Mouse (Mus musculus): Measurements from ENCODE around the gene St3gal2.
"Not testable (repeated sequence)": the region's sequence is repeated elsewhere in the genome, so short reads cannot be mapped to it uniquely, and the experiment has no call there.

St3gal2 gene

GRCm38 (mm10) chr8:110919341-110920031 lies at the start of gene St3gal2:
TSS of gene St3gal2 (plus strand) at chr8:110919922.
- peak; percentile 92 to 94 for DNase-seq

GRCm38 (mm10) chr8:110870501-110870900 lies 49.2 kb upstream of the St3gal2 start:
- no peak for DNase-seq

DNA sequence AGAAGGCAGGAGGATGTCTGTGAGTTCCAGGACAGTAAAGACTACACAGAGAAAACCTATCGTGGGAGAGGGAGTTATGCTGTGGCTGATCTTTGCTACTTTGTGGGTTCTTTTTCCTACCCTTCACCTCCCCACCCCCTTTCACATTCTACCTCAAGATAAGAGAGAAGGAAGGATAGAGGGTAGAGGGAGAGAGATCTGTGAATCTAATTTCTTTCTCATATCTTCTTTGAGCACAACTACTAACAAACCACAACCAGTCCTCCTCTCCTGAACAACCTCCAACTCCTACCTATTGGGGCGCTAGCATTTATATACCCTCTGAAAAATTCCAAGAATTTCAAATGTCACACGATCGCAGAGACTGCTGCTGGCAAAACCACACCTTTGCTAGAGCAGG lies 41.9 kb upstream of the St3gal2 start:
- DNase-seq, result no peak

GRCm38 (mm10) chr8:110881741-110882310 lies 37.9 kb upstream of the St3gal2 start:
- DNase-seq, result no peak

DNA sequence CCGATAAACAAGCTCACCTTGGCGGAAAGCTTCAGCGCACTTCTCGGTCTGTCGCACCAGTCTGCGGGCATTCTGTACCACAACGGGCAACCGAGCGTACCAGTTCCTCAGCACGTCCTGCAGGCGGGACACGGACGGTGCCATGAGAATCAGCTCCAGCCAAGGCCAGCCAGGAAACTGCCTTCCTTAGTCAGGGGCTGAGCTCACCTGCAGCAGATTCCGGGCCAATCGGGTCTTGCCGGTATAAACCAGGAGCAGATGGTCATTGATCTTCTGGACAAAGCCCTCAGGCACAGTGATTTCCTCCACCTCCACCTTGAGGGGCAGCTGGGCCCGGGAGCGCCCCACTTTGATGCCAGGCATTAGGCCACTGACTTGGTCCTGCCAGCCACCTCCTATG lies 35.9 kb upstream of the St3gal2 start:
- DNase-seq, result no peak

GRCm38 (mm10) chr8:110886634-110887033 lies 33.1 kb upstream of the St3gal2 start:
- DNase-seq, result no peak

DNA sequence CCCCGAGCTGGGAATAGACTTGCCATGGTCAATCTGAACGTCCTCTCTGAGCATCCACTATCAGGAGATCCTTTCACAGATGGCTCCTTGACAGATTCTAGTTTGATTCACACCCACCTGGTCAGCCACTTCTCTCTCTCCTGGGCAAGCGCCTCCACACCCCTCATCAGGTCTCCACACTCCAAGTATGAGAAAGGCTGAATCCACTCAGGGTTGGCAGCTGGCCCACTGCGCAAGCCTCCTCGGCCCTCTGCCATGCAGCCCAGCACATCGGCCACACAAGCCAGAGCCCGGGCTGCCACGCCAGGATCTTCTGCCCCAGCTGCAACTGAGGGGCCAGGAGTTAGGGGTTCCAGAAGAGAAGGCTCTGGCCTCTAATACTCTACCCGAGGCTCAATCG lies 32.2 kb upstream of the St3gal2 start:
- no peak for DNase-seq

GRCm38 (mm10) chr8:110888441-110888840 lies 31.3 kb upstream of the St3gal2 start:
- DNase-seq, result no peak

DNA sequence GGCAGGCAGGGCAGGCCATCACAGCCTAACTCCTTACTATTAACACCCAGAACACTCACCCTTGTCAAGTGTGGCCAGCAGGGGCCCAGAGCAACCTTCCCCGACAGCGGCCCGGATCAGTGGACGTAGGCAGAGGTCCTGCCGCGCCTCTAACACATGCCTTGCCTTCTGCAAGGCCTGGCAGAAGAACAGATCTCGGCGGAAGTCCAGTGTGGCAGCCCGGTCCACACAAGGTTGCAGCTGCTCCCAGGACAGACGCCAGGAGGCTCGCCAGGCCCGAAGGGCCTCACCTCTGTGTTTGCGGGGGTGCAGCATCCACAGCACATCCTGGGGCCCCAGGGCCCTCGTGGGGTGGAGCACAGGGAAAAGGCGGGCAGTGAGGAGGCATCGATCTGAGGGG lies 30.9 kb upstream of the St3gal2 start:
- DNase-seq, result no peak

GRCm38 (mm10) chr8:110889904-110890470 lies 29.7 kb upstream of the St3gal2 start:
- no peak for DNase-seq

GRCm38 (mm10) chr8:110892040-110892439 lies 27.7 kb upstream of the St3gal2 start:
- DNase-seq, result no peak

DNA sequence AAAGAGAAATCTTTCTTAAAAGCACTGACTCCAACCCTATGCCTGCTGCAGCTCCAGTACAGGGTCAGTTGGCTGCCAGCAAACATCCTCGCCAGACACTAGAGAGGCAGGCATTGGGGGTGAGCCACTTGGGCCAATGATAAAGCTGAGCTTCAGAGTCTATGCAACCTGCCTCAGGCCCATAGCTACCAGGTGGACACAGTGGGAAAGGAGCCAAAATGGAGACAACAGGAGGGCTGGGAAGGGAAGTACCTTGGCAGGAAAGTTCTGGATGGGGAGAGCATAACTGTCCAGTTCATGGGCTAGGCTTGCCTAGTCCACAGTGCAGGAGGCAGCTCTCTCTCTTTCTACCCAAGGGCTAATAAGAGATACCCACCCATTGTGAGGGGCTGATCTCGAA lies 26.8 kb upstream of the St3gal2 start:
- DNase-seq, result no peak

- no peak for DNase-seq
Measured at GRCm38 (mm10) chr8:110894851-110895250, 24.9 kb upstream of the St3gal2 start.

DNA sequence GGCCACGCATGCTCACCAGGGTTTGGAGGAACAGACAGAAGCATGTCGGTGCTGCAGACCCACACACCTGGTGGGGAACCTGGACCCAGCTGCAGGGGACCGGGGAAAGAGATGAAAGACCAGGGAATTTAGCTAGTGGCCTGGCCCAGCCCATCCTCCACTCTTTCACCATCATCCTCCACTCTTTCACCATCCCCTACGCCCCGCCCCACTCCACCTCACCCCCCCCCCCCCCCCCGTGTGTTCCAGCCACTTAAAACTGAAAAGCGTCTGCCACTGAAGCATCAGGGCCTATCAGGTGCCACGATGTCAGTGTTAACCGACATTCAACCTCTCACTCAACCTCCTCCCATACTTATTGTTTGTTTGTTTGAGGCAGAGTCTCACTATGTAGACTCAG lies 24.5 kb upstream of the St3gal2 start:
- no peak for DNase-seq

DNA sequence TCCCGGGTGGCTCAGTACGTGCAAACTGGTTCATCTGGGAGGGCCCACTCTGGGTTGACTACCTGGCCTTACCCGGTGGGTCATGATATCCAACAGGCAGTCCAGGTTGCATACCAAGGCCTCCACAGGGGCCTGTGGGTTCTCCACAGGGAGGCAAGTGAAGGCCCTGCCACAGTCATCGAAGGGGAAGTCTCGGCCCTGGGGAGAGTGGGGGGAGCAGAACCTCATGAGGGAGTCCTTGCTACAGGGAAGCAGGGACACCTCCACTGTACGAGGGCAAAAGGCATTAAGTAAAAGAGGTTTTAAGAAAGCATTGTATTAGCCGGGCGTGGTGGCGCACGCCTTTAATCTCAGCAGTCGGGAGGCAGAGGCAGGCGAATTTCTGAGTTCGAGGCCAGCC lies 23.9 kb upstream of the St3gal2 start:
- DNase-seq, result no peak

DNA sequence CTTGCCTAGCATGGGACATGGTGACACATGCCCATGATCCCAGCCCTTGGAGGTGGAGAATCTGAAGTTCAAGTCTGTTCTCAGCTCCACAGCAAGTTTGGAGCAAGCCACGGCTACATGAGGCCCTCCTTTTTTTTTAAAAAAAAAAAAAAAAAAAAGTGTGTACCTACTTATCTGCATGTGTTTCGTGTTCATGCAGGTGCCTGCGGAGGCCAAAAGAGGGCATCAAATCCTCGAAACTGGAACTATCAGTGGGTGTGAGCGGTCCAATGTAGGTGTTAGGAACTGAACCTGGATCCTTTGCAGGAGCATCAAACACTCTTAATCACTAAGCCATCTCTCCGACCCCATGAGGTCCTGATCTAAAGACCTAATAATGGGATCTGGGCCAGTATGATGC lies 22.2 kb upstream of the St3gal2 start:
- no peak for DNase-seq

- DNase-seq, result no peak
Measured at GRCm38 (mm10) chr8:110901056-110901455, 18.7 kb upstream of the St3gal2 start.

- DNase-seq, result peak; percentile 84 to 85
Measured at GRCm38 (mm10) chr8:110901839-110902578, 17.7 kb upstream of the St3gal2 start, which contains the start of gene Fuk. TSS of gene Fuk (minus strand) at chr8:110902488.

- no peak for DNase-seq
Measured at GRCm38 (mm10) chr8:110902579-110902965, 17.1 kb upstream of the St3gal2 start.

GRCm38 (mm10) chr8:110905404-110905803 lies 14.3 kb upstream of the St3gal2 start:
- DNase-seq, result no peak

- no peak for DNase-seq
Measured at GRCm38 (mm10) chr8:110906682-110907081, 13.0 kb upstream of the St3gal2 start.

DNA sequence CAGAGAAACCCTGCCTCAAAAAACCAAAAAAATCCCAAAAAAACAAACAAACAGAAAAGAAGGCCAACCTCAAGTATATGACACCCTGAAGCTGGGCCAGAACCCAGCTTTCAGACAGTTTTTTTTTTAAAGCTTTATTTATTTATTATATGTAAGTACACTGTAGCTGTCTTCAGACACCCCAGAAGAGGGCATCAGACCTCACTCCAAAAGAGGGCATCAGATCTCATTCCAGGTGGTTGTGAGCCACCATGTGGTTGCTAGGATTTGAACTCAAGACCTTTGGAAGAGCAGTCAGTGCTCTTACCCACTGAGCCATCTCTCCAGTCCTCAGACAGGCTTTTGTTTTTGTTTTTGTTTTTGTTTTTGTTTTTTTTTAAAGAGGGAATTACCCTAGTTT lies 9.9 kb upstream of the St3gal2 start:
- DNase-seq, result not testable (repeated sequence)
